Mouse (Mus musculus) E14TG2a.4 (cell line): ENCODE measurements around the gene Rtf2.

Source experiments
- CTCF ChIP-seq: conservative IDR thresholded peaks from 2 replicates; pipeline ENCODE4 v1.5.1; 2014; ENCODE audit warnings: low read length
- NANOG ChIP-seq: IDR thresholded peaks from 2 replicates; pipeline ENCODE4 v1.6.1; 2014; ENCODE audit warnings: borderline replicate concordance, low read length, mixed read lengths

DNA sequence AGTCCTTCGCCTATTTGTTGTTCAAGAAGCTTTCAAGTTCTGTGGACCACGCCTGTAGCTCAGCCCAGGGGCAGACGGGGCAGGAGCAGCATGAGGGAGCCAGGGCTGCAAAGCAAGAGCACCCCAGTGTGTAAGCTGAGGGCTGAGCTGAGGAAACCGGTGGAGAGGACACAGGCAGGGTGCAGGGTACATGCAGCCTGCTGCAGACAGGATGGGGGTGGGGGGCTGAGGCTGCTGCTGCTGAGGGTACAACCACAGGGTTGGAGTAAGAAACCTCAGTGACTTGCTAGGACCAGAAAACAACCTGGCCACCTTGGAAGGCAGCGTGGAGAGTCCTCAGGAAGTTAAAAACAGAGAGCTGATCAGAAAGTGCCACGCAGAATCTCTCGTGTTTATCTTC lies 39.9 kb downstream of the Rtf2 start:
- TF ChIP-seq CTCF = no peak
- no peak for TF ChIP-seq NANOG
